Mouse (Mus musculus) hematopoietic multipotent progenitor cell, adult 10-12 weeks (in vitro differentiated cells): Measurements from ENCODE around the gene Aspa. TPM values are rescaled to one million over a fixed set of nuclear protein-coding genes. Genes with fewer than 3 reads are reported as not detected.

Experiments
- polyA plus RNA-seq: library from polyadenylated mRNA; stranded (reverse); fragments of >175 nt; gene quantifications from 2 replicates; pipeline ENCODE4 v1.2.3, GENCODE M21; 2012; ENCODE audit warnings: low replicate concordance

The Aspa gene
- 0.11 TPM in 1 of 2 replicates, not detected in the other for polyA plus RNA-seq

DNA sequence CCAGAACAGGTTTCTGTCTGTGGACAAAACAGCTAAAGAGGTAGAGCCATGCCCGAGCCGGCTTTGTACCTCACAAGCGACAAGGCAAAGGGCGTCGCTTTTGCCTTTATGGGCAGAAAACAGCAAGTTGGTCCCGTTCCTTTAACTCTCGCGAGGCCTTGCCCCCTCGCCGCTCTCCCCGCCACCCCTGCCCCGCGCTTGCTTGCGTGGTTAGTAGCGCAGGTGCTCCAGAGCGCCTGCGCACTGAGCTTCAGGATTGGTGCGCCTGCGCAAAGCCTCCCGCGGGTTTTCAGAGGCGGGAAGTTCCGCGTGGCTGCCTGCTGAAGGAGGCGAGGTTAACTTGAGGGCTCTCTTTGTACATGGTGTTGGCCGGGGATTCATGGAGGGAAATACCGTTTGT is at the start of gene Aspa, which contains the start of the genes Gm49340 and Spata22:
TSS of gene Aspa (minus strand) at position 155 of the 400 bp plus-strand sequence.
TSS of gene Gm49340 (plus strand) at position 300 of the 400 bp plus-strand sequence.
TSS of gene Spata22 (plus strand) at position 300 of the 400 bp plus-strand sequence.

GRCm38 (mm10) chr11:73370946-73371345 is 41.5 kb upstream of the Aspa start, which contains the start of gene Olfr376:
Gene Olfr376, plus strand, starts transcription at chr11:73371246.

GRCm38 (mm10) chr11:73350483-73350882 is 21.1 kb upstream of the Aspa start, which contains the start of gene Olfr20:
Gene Olfr20, plus strand, starts transcription at chr11:73350783.

DNA sequence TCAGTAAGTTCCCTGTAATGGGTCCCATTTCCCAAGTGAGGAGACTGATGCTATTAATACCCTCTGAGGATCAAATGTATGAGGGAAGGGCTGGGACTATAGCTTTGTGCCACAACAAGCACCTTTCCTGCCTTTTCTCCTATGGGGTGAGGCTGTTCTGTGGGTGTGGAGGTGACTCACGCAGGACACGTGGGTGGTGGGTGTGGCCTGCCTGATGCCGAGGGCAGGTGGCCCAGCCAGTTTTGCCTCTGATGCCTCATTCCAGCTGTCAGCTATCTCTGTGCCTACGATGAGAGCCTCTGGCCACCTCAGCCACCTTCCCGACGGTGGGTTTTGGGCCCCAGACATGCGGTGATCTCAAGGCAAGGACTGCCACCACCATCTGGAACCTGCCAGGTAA is 62.1 kb downstream of the Aspa start, which contains the start of gene Trpv3:
TSS of gene Trpv3 (plus strand) at position 122 of the 400 bp plus-strand sequence.

Other genes with a start within 250 kb of the Aspa start
- 2.7 and 4.2 TPM in 2 replicates for gene Itgae, start 239.0 kb downstream of the Aspa start, polyA plus RNA-seq
- 5.5 and 8.6 TPM in 2 replicates for gene Haspin, start 191.3 kb downstream of the Aspa start, polyA plus RNA-seq
- gene P2rx5, start 169.2 kb downstream of the Aspa start, polyA plus RNA-seq, result 0.06 and 0.07 TPM in 2 replicates
- 149 and 201 TPM in 2 replicates for gene Emc6, start 152.6 kb downstream of the Aspa start, polyA plus RNA-seq
- gene Tax1bp3, start 152.5 kb downstream of the Aspa start, polyA plus RNA-seq, result 3.0 and 9.9 TPM in 2 replicates
- 2.1 and 10.2 TPM in 2 replicates for gene Ctns, start 130.6 kb downstream of the Aspa start, polyA plus RNA-seq
- gene Shpk, start 130.1 kb downstream of the Aspa start, polyA plus RNA-seq, result 1.7 and 1.9 TPM in 2 replicates
- gene Trpv1, start 95.3 kb downstream of the Aspa start, polyA plus RNA-seq, result not detected in 2 replicates
- gene Trpv3, start 62.2 kb downstream of the Aspa start, polyA plus RNA-seq, result not detected in 2 replicates
- gene Gm49340, start 145 bp upstream of the Aspa start, polyA plus RNA-seq, result not detected in 2 replicates
- gene Spata22, start 145 bp upstream of the Aspa start, polyA plus RNA-seq, result not detected in 2 replicates
- not detected in 2 replicates for gene Olfr20, start 21.2 kb upstream of the Aspa start, polyA plus RNA-seq
- gene Olfr376, start 41.6 kb upstream of the Aspa start, polyA plus RNA-seq, result not detected in 2 replicates
- gene Olfr1, start 70.0 kb upstream of the Aspa start, polyA plus RNA-seq, result not detected in 2 replicates
- gene Olfr378, start 98.9 kb upstream of the Aspa start, polyA plus RNA-seq, result not detected in 2 replicates
- gene Olfr380, start 127.9 kb upstream of the Aspa start, polyA plus RNA-seq, result 0.15 TPM in 1 of 2 replicates, not detected in the other
- not detected in 2 replicates for gene Olfr381, start 162.0 kb upstream of the Aspa start, polyA plus RNA-seq
- gene Olfr382, start 187.6 kb upstream of the Aspa start, polyA plus RNA-seq, result not detected in 2 replicates